Mouse (Mus musculus): ENCODE measurements around the gene St8sia1.

DNA sequence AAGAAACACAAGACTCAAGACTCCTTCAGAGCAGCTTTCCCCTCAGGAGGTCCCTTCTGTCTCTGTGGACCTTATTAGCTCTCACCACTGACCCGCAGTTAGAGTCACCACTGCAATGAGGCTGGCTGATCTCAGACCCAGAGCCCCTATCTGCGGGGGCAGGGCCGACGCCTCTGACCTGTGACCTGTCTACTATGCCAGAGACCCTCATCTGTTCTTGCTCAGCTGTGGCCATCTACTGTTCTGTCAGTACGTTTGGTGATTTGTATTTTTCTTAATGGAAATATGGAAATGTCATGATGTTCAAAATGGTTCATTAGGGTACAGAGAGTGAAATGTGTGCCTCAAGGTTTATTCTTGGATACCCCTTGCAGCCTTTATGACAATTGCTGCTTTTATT lies 114.9 kb downstream of the St8sia1 start:
- TF ChIP-seq CTCF (IDR thresholded peaks at IDR 0.05; ENCODE audit: insufficient read depth, low read depth, low read length) (no peak), POLR2A (IDR thresholded peaks at IDR 0.05; ENCODE audit: insufficient read depth, low read depth, low read length) (no peak)

Measured in olfactory bulb, adult 2 months (tissue).